Mouse (Mus musculus) heart, postnatal 4 days (tissue): ENCODE measurements around the gene Copz1. TPM values are rescaled to one million over a fixed set of nuclear protein-coding genes. Genes with fewer than 3 reads are reported as not detected.
"Not testable (repeated sequence)": the region's sequence is repeated elsewhere in the genome, so short reads cannot be mapped to it uniquely, and the experiment has no call there.

ENCODE experiments used
- DNase-seq: peaks from one replicate; pipeline ENCODE4 v3.0.0; 2021
- total RNA-seq, 2 experiments: library from RNA; stranded (reverse); gene quantifications; 2 replicates each; pipeline ENCODE4 v1.2.3; 2021

Gene Copz1
- 10 to 100 TPM; 88.7 to 91.2 TPM for total RNA-seq

DNA sequence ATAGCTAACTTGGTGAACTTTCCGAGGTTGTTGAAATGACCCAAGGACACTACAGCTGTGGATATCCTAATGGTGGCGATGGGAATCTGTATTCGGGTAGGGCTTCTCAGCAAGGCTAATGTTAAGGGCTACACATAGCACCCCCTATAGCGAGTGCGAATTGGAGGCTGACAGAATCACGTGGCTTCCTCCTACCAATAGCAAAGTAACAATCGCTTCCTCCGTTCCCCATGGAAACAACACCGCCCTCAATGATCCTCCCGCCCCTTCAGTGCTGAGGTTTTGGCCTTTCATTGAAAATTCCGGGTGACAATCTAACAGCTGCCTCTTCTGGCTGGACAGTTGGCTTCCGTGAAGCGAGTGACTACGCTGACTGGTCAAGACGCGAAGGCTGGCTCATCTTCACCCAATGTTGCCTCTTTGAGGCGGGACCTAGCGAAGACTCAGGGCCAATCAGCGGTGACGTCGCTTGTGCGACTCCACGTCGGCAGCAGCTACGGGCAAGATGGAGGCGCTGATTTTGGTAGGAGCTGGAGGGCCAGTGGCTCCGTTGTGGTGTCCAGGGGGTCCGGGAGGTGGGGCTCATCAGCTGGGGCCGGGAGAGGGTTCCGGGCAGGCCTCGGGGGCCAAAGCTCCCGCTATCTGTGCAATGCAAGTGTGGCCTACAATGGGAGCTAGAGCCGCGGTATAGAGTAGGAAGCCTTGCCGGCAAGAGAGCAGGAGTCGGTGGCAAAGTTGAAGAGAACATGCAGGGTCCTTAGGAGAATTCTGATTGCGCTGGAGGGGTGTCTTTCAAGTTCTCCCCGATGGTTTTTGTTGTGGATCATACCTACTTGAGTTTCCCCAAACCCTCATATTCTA lies at the start of gene Copz1:
Gene Copz1, plus strand, starts transcription at position 296 of the 861 bp plus-strand sequence.
- peak; percentile 95 for DNase-seq

- no peak for DNase-seq
These were observed 48.4 kb upstream of the Copz1 start for GRCm38 (mm10) chr15:103224161-103224560.

- DNase-seq = no peak
These were observed 45.5 kb upstream of the Copz1 start for GRCm38 (mm10) chr15:103227022-103227421.

DNA sequence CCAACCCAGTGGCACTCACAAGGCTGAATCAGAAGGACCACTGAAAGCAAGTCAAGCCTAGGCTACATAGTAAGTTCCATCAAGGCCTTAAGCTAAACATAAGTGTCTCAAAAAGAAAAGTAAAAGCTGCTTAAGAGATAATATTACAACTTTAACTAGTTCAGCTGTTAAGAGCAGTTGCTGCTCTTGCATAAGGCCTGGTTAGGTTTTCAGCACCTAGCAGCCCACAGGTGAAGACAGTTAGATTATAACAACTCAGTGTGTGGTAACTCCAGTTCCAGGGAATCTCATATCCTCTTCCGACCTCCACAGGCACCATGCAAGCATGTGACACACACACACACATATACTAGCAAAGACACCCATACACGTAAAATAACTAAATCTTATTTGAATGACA lies 44.9 kb upstream of the Copz1 start:
- DNase-seq = no peak

DNA sequence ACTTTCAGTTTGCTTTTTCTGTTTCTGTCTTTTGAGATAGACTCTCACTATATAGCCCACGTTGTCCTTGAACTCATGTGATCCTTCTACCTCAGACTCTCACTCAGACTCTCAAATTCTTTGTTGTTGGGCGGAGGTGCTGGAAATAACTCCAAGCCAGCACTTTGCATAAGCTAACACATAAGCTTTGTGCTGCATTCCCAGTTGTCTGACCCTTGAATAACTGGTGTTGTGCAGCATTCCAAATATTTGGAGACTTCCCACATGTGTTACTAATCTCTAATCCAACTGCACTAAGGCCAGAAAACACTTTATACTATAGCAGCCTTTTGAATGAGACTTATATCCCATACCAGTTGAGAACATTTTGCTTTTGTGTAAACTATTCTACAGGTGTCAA lies 43.6 kb upstream of the Copz1 start:
- DNase-seq = no peak

DNA sequence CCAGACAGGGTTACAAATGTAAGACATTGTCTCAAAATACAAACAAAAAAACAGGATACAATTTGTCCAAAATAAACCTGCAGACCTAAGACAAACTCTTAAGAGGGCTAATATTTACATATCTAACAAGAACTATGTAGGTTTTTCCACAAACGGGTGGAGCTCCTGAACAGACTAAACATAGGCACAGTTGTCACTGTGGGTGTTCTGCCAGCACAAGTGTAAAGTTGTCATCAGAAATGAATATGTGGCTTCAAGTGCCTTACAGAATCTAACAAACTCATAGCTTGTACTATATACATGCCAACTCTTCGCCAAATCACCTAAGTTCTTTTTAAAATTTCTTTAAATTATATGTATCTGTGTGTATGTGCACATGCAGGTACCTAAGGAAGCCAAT lies 39.4 kb upstream of the Copz1 start:
- no peak for DNase-seq

DNA sequence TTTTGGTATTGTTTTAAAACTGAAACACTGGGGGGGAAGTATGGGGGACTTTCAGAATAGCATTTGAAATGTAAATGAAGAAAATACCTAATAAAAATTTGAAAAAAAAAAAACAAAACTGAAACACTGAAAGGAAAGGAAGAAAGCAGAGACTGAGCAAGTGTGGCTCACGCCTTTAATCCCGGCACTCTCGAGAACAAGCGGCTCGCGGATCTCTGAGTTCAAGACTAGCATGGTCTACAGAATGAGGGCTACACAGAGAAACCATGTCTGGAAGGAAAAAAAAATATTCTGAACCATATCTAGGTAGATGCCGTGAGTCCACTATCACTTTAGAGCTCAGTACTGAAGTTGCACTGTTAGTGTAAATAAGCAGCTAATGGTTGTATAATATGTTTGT lies 35.2 kb upstream of the Copz1 start:
- no peak for DNase-seq

DNA sequence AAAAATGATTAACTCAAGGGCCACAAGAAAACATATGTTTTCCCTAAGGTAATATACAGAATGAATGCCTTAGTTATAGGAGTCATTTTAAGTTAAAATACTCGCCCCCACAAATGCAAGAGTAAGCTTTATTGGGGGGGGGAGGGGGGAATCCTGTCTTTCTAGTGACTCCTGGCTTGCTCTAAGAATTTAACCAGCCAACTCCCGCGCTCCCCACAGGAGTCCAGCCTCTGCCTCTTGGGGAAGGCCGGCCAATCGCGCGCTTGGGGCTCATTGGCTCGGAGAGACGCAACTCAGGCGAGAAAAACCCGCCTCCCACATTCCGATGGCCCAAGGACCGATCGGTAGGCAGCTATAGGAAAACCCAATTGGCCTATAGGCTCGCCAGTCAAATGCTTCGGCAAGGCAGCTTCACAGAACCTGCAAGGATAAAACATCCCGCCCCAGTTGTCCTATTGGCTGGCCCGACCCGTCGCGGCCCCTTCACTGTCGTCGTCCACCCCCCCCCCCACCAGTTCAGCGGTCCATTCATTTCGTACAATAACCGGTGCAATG lies 33.3 kb upstream of the Copz1 start:
- DNase-seq = peak; percentile 96

DNA sequence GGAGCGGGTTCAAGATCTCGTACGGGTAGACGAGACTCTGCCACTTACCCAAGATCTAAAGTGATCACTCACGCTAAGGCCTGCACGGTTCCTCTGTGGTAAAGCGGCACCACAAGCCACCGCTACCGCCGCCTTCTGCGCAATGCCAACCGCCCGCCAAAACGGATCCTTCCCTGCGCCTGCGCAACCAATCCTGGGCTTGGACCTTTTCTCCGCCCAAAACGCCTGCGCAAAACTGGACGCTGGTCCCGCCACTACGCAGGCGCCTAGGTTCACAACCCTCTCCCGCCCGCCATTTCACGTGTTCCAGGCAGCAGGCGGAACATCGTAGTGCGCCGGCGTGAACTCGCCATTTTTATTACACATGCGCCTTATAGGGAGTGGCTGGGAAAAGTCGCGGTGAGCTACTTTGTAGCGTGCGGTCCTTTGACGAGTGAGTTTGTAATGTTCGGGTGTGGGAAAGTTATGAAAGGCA lies 32.8 kb upstream of the Copz1 start, which contains the start of gene Cbx5:
Gene Cbx5, minus strand, starts transcription at position 132 of the 475 bp plus-strand sequence.
- DNase-seq = peak; percentile 99

DNA sequence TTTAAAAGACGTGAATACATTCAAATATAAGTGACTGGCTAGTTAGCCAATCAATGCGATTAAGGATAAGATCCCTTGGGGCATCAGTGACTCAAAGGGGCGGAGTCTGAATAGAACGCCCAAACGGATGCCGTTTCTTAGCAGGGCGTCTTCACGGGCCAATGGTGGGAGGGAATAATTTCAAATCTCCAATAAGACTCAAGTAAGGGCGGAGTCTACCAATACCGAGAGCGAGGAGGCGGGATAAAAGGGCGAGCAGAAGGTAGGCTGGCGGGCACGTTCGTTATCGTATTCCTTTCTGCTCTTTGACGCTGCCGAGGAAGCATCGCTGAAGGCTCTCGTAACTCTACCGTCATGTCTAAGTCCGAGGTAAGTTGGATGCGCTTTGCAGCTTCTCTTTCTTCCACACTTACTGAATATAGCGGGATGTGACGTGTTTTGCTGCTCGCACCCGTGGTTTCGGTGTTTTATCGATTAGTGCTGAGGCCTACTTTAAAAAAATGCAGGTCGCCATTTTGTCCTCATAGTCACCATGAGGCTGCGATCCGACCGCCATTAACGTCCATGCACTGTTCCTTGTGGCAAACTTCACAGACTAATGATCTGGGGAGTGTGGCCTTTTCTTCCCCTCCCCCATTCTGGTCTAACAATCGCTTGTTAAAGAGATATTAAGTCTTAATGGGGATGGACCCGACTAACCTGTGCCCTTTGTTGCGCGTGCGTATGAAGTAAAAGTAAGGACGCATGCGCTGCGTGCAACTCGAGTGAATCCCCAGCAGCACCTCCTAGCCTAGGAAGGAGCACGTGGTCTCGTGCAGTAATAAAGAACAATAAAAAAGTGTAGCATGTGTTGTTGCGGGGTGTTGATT lies 32.1 kb upstream of the Copz1 start, which contains the start of gene Hnrnpa1:
Gene Hnrnpa1, plus strand, starts transcription at position 273 of the 869 bp plus-strand sequence.
- peak; percentile 93 for DNase-seq

DNA sequence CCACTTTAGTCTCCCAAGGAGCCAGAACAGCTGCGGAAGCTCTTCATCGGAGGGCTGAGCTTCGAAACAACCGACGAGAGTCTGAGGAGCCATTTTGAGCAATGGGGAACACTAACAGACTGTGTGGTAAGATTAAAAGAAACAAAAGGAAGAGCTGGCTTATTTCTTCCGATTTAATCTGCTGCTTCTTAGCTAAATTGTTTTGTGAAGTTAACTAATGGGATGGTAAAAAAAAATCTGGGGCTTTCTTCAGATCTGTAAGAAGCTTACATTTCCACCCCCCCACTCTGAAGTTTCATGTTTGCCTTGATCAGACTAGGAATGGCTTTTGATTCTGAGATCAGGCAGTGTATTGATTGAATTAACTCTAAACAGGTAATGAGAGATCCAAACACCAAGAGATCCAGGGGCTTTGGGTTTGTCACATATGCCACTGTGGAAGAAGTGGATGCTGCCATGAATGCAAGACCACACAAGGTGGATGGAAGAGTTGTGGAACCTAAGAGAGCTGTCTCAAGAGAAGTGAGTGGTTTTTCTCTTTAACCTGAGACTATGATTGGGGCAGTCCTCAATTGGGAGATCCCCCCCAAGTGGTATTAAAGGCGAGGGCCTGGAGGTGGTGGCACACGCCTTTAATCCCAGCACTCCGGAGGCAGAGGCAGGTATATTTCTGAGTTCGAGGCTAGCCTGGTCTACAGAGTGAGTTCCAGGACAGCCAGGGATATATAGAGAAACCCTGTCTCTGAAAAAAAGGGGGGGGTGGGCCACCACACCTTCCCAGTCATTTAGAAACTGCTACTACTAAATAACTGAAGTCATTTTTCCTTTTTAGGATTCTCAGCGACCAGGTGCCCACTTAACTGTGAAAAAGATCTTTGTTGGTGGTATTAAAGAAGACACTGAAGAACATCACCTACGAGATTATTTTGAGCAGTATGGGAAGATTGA lies 31.2 kb upstream of the Copz1 start:
- DNase-seq = not testable (repeated sequence)

DNA sequence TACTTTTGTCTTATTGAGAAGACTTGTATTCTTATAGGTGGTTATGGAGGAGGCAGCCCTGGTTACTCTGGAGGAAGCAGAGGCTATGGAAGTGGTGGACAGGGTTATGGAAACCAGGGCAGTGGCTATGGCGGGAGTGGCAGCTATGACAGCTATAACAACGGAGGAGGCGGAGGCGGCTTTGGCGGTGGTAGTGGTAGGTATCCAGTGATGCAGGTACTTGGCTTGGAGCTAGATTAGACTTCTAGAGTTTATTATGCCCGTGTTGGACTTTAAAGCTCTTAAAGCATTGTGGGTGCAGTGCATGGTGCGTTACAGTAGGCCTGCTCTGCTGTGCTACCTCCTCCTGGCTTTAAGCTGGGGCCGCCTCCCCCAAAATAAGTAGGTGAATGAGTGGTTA lies 29.6 kb upstream of the Copz1 start:
- DNase-seq = no peak

DNA sequence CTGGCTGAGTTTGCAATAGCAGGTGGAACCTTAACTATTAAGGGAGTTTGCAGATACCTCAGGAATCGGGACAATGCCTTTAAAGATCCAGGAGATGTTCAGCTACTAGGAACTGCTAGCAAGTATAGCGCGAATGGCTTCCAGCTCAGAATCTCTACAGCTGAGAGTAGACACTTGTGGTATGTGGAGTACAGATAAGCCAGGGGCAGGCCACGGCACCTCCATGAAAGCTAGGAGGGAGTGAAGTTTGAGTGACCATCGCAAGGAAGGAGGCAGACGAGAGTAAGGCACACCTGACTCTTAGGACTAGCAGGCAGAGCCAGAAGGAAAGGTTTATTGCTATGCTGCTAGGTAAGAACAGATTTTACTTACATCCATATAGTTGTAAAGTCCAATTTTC lies 26.9 kb upstream of the Copz1 start:
- DNase-seq = no peak

DNA sequence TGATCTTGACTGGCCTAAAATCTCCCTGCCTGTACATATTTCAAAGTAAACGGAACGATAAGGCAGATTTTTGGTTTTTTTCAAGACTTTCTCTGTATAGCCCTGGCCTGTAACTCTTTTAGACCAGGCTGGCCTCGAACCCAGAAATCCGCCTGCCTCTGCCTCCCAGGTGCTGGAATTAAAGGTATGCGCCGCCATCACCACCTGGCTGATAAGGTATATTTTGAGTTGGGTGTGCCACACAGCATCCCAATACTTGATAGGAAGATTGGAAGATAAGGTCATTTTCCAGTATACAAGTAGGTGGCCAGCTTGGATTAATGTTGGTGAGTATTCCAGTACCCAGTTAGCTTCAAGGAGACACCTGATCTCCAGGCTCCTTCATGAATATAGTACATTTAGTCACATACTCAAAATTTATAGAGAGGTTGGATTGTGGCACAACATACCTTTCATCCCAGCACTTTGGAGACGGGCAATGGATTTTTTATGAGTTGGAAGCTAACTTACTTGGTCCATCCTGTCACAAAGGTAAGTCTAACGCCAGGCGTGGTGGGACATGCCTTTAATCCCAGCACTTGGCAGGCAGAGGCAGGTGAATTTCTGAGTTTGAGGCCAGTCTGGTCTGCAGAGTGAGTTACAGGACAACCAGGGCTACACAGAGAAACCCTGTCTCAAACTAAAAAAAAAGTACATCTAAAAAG lies 25.3 kb upstream of the Copz1 start:
- DNase-seq = no peak

DNA sequence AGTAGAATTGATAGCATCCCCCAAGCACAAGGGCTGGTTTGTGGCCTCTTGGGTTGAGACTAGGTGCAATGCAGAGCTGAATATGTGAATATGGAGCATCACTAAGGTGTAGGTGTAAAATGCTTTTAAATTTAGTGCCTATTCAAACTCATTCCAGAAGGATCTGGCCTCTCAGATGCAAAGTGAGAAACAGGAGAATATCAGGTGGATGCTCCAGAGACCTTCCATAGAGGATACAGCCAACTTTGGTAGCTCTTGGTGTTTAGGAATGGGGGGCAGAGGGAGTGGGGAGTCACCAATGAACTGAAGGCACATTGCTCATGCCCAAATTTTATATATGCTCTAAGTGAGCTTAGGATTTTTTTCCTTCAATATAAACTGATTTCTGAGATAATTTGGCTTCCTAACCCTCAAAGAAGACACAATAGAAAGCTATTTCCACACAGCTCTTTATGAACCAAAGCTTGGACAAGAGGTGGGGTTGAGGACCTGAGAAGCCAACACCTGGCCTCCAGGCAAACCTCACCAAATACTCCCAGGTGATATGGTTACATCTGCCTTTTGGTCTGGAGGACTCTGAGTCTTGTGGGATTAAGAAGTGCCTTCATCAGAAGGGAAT lies 24.6 kb upstream of the Copz1 start:
- DNase-seq = no peak

GRCm38 (mm10) chr15:103248401-103249313 lies 23.9 kb upstream of the Copz1 start:
- DNase-seq = no peak

DNA sequence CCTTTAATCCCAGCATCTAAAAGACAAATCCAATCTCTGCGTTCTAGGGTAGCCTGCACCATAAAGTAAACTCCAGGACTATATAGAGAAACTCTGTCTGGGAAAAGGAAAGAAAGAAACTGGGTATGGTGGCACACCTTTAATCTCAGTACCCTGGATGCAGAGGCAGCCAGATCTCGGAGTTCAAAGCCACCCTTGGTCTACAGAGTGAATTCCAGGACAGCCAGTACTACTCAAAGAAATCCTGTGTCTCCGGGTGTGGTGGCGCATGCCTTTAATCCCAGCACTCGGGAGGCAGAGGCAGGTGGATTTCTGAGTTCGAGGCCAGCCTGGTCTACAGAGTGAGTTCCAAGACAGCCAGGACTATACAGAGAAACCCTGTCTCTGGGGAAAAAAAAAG lies 23.0 kb upstream of the Copz1 start:
- DNase-seq = not testable (repeated sequence)

DNA sequence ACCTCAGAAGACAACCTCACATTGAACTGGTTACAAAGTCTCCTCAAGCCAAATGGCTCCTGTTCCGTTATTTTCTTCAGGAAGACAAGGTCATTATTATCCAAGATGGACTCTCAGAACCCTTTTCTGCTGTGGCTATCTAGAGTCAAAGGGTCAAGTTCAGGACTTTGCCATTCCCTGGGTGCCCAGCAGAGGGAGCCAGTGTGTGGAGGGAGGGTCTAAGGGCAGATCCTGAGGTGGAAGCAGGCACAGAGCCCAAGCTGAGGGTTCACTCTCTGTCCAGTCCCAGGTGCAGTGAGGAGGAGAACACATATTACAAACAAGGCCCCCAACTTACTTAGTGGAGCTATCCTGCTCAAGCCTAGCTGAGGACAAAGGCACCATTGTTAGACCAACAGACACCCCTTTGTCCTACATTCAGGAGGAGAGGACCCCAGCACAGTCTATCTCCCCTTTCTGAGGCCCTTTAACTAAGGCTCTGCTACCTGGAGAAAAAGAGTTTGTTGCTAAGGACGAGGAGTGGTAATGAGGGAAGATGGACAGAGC lies 22.2 kb upstream of the Copz1 start:
- DNase-seq = peak; percentile 84

DNA sequence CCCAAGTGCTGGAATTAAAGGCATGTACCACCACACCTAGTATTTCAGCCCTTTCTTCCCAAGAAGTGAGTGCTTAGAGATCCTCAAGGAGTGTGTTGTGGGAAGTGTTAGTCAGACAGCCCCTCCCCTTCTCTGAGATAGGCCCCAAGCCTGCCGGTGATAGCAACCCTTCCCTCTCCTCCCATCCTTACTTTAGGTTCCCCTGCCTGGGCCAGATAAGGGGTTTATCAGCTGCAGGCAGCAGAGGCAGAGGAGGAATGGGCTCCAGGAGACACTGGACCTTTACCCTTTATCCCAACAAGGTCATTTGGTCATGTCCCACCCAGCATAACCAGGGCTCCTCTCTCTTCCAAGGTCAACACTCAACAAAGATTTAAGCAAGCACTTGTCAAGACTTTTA lies 20.9 kb upstream of the Copz1 start:
- DNase-seq = no peak
